Mouse (Mus musculus) frontal cortex, postnatal 25 days (tissue): ENCODE results near the gene Gm20708.
"Not testable (repeated sequence)": the region's sequence is repeated elsewhere in the genome, so short reads cannot be mapped to it uniquely, and the experiment has no call there.

Experiments used
- DNase-seq, 2 experiments: peaks; one replicate each; pipeline ENCODE4 v3.0.0; 2022; ENCODE audit warnings: low spot score in 2 of 2

Gm20708 gene

GRCm38 (mm10) chr11:117810401-117811046, 1.1 kb downstream of the Gm20708 start:
- DNase-seq, result peak in 1 of 2 experiments; percentile 28

- DNase-seq, result no peak
Observed at GRCm38 (mm10) chr11:117813867-117814266, 4.4 kb downstream of the Gm20708 start.

GRCm38 (mm10) chr11:117814704-117815366, 5.4 kb downstream of the Gm20708 start:
- no peak for DNase-seq

DNA sequence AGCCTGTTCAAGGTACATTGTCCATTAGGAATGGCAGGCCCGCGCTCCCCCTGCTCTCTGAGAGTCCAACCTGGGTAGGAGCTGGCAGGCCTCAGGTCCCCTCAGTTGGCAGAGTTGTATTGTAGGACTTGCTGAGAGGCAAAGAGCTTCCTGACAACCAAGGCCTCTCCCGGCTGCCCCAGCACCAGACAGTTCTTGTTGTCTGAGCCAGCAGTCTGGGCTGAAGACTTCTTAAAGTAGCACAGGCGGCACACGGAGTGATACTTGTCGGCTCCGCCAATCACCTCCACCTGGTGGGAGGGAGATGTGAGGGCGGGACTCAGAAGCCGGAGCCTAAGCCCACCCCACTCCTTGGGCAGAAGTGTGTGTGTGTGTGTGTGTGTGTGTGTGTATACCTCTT, 6.4 kb downstream of the Gm20708 start:
- DNase-seq, result not testable (repeated sequence)

GRCm38 (mm10) chr11:117816389-117816996, 7.0 kb downstream of the Gm20708 start:
- DNase-seq, result no peak

DNA sequence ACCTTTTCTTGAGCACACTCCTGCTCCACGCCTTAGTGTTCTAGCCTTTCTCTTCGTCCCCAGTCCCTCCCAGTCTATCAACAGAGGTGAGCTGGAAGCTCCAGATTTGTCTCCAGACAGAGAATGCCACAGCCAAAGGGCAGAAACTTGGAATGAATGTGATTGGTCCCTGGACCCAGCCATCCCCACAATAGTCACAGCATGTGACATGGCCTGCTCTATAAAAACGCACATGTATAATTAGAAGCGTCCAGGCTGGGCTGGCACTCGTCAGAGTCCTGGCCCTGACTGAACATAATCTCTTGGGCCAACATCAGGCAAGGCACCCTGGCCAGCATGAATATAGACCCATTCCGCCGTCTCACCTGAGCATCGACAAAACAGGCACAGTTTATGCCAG, 9.6 kb downstream of the Gm20708 start:
- no peak for DNase-seq

GRCm38 (mm10) chr11:117820173-117820572, 10.7 kb downstream of the Gm20708 start:
- no peak for DNase-seq

GRCm38 (mm10) chr11:117821868-117822267, 12.4 kb downstream of the Gm20708 start:
- no peak for DNase-seq

GRCm38 (mm10) chr11:117822728-117823241, 13.3 kb downstream of the Gm20708 start:
- no peak for DNase-seq

DNA sequence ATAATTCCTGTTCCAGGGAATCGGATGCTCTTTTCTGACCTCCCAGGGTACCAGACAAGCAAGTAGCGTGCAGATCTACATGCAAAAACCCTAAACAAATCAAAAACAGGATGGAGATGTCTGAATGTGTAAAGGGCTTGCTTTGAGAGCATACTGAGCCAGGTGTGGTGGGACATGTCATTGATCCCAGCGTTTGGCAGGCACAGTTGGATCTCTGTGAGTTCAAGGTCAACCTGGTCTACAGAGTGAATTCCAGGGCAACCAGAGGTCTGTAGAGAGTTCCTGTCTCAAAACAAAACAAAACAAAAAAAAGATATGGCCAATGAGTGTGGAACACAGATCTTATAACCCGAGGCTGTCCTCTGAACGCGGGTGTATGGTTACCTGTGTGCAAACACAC, 13.9 kb downstream of the Gm20708 start:
- DNase-seq, result no peak

DNA sequence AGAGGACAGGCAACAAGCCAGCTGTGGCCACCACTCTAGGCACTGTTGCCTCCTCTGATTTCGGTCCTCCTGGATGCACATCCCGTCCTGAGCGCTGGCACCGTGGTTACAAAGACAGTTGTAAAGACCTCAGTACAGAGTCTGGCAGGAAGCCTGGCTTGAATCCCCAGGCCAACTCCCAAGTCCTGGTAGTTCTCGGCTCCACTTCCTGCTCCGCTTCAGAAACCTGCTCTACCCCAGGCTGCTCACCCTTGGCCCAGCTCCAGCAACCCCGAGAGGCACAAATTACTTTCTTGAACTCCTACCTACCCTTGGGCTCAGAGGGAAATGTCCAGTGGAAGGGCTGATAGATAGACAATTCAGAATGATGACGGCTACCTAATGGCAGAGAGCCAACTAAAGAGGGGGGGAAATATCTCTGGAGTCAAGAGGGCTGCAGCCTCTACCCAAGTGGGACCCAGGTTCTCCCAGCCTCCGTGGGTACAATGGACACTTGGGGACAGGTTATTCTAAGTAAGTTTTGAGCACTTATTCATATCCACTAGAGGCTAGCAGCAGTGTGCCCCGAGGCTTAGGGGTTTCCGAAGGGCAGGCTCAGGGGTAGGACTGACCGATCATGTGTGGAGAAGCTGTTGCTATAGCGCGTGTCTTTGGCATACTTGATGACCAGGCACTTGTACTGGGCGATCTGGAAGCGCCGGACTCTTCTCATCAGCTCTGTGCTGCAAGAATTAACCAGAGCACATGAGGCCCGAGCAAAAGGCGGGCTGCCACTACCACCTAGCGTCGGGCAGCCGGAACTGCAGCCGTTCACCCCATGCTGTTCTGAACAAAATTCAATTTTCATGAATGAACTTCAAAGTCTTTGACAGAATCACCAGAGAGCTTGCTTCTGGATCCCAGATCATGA, 14.8 kb downstream of the Gm20708 start:
- peak; percentile 71 to 82 for DNase-seq

- no peak for DNase-seq
Observed at GRCm38 (mm10) chr11:117825333-117826101, 16.0 kb downstream of the Gm20708 start, which contains the start of the genes Afmid and Tk1. Gene Afmid, plus strand, starts transcription at chr11:117825924. Gene Tk1, minus strand, starts transcription at chr11:117826092.

DNA sequence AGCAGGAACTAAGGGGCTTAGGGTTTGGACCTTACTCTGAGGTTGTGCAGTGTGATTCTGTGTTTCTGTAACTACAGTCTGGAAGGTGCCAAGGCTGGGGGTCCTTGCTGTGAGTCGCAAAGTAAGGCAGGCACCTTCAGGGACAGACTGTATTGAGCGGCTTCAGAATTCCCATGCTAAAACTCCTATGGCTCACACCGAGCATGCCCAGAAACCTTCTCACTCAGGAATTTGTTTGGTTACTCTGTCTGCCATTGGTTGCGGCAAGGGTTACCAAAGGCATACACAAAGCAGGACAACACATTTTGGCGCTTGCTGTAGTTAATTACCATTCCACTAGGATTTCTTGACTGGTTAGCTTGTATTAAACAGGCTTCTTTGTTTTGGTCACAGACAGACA, 16.7 kb downstream of the Gm20708 start:
- no peak for DNase-seq

DNA sequence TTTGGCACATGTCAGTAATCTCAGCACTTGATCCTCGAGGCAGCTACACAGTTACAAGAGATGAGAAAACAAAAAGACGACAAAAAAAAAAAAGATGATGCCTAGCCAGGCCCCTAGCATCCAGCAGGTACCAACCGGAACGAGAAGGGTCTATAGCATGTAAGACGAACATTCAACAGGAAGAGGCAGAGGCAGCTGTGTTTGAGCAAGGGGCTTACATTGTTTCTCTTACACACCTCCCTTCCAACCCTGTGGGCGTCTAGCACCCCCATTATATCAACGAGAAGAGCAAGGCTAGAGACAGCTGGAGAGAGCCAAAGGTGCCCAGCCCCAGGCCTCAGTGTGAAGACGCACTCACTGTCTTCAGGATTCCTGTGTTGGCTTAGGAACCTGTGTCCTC, 17.4 kb downstream of the Gm20708 start:
- no peak for DNase-seq

DNA sequence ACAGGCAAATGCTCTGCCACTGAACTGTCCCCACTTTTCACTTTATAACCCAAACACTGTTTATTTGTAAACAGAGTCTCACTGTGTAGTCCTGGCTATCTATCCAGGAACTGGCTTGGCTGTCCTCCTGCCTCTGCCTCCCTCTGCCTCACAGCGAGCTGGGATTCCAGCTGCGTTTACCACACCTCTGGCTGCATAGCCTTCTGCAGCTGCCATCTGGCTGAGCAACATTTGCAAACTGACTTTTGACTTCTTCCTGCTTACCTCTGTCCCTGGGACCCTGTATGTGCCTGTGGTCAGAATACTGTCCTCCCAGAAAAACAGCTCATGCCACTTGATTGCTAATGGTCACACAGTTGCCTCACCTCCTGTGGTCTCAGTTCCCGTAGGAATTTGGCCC, 17.9 kb downstream of the Gm20708 start:
- DNase-seq, result no peak

DNA sequence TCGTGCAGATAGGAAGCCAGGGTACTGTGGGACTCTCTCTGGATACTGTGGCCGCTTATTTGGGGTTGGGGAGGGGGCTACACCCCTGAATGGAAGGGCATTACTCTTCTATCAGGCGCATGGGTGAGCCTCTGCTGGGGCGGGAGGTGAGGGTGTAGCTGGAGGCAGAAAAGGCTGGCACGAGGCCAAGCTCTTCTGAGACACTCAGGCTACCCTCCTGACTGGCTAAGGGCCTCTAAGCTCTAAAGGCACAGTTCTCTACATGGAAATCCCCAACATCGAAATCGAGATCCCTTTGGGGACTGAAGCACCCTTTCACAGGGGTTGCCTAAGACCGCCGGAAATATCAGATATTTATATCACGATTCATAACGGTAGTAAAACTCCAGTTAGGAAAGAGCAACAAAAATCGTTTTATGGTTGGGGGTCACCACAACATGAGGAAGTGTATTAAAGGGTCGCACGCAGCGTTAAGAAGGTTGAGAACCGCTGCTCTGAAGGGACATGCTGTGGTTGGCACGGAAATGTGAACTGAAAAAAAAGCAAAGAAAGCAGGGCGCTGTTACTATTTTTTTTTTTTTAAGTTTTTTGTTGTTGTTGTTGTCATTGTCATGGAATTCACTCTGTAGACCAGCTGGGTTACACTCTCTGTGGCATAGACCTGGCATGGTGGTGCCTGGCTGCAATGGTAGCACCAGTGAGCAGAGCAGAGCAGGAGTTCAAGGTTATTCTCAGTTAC, 18.9 kb downstream of the Gm20708 start:
- DNase-seq, result no peak

DNA sequence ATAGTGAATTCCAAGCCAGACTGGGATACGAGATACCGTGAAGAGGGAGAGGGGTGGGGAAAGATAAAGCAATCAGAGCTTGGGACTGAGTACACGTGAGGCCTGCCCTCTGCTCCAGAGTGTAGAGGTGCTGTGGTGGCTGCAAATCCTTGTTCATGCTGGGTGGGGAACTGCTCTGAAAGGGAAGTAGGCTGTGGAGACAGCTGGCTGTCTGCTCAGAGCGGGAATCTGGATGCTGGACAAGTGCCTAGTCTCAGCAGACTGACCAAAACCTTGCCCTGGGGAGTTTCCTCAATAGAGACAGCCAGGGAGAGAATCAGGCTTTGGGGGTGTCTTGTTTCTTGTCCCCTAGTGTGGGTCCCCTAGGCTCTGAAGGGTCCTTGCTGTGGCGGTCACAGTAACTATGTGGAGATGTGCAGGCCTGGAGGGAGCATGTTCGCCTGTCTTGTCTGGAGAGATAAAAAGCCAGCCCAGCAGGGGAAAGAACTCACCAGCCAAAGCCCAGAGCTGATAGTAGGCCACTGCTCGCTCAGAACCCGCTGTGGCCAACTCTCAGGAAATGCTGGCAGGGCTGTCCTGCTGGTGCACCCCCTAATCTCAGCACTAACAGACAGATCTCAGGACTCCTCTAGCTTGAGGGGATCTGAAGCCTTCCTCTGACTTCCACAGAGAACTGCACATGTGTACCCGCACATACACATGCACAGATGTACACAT, 19.6 kb downstream of the Gm20708 start:
- no peak for DNase-seq

DNA sequence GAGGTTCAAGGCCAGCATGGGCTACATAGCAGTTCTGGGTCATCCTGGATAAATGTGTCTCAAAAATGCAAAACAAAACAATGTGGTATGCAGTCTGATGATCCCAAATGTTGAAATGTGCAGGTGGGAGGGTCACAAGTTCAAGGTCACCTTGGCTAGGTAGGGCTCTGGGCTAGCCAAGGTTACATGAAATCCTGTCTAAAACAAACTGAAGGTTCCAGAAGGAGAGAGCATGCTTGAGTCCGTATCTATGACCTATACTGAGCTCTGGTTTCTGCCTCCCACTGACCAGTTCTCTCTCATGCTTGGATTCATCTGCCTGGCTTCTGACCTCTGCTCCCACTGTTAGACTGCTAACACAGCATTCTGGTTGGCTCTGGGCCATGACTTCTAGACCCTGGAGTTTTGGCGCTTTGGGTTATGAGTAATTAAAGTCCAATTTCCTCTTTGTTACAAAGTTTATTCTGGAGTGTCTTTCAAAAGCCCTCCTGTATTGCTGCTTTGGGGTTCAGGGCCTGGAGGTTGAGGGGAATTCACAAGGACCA, 20.3 kb downstream of the Gm20708 start:
- DNase-seq, result no peak

DNA sequence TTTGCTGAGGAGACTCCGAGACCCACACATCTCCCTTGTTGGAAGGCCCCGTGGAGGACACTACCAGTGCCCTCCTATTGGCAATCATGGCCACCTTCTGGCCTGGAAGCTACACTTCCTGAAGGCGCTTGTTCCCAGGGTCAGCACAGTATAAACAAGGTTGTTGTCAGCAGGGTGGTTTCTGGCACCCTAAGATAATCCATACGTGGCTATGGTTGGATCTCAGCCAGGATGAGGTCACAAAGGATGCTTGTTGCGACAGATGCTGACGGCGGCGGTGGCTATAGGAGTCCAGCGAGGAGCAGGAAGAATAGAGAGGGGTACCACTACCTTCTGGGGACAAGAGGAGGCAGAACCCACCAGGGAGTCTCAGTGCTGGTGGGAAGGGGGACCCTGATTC, 20.9 kb downstream of the Gm20708 start:
- DNase-seq, result no peak
